In genomic region chr7:84256661-84257060, GRCm38 (mm10) we compare ENCODE assay signal across 26 mouse cellular contexts.
"Had no signal": no experiment of that assay in that cellular context is flagged by ENCODE, and none has a peak within 500 bp of the region (broad histone marks: within the 10 kb centered on the region; RNA-seq: fewer than 3 reads in every experiment).

No protein-coding gene starts in this region.

- H3K9ac ChIP-seq: heart, embryonic 12.5 days; hindbrain, embryonic 12.5 days; hindbrain, embryonic 14.5 days; intestine, embryonic 15.5 days; limb, embryonic 12.5 days had no signal

- H3K9me3 ChIP-seq: heart, embryonic 10.5 days; heart, embryonic 12.5 days; hindbrain, embryonic 10.5 days; hindbrain, embryonic 12.5 days; intestine, embryonic 15.5 days; limb, embryonic 10.5 days; limb, embryonic 12.5 days had no signal

- H3K4me1 ChIP-seq: heart, embryonic 12.5 days; hindbrain, embryonic 10.5 days; hindbrain, embryonic 12.5 days; intestine, embryonic 15.5 days; limb, embryonic 10.5 days; limb, embryonic 12.5 days had no signal

- H3K27ac ChIP-seq: gastrocnemius, adult 2 months; heart, embryonic 10.5 days; hindbrain, embryonic 10.5 days; hindbrain, embryonic 12.5 days; hindbrain, embryonic 14.5 days; intestine, embryonic 15.5 days; layer of hippocampus, adult 2 months; left cerebral cortex, adult 2 months; limb, embryonic 10.5 days; limb, embryonic 12.5 days had no signal

- H3K4me2 ChIP-seq: heart, embryonic 12.5 days; hindbrain, embryonic 12.5 days; hindbrain, embryonic 14.5 days; intestine, embryonic 15.5 days; limb, embryonic 12.5 days; liver, embryonic 11.5 days had no signal

- DNase-seq: gastrocnemius, adult 2 months; gastrocnemius, postnatal 10 days; gastrocnemius, postnatal 25 days; heart, adult 18-20 months; heart, postnatal 10 days; heart, postnatal 4 days; kidney, adult 18-20 months; kidney, adult 8-10 months; kidney, postnatal 10 days; kidney, postnatal 25 days; kidney, postnatal 4 days; liver had no signal

- H3K27me3 ChIP-seq: heart, embryonic 12.5 days; hindbrain, embryonic 12.5 days; intestine, embryonic 15.5 days; limb, embryonic 12.5 days had no signal

- H3K4me3 ChIP-seq: gastrocnemius, adult 2 months; heart, embryonic 10.5 days; heart, embryonic 12.5 days; hindbrain, embryonic 10.5 days; hindbrain, embryonic 12.5 days; intestine, embryonic 15.5 days; layer of hippocampus, adult 2 months; left cerebral cortex, adult 2 months; limb, embryonic 10.5 days; limb, embryonic 12.5 days had no signal

- ATAC-seq: hindbrain, embryonic 16.5 days; inflammation-experienced regulatory T-cells, adult 6 months; intestine, embryonic 15.5 days; intestine, postnatal 0 days had no signal

- H3K36me3 ChIP-seq: heart, embryonic 10.5 days; heart, embryonic 12.5 days; intestine, embryonic 15.5 days had no signal
